Mouse (Mus musculus) stomach, embryonic 15.5 days (tissue): Measurements from ENCODE around the gene Pxn. TPM values are rescaled to one million over a fixed set of nuclear protein-coding genes. Genes with fewer than 3 reads are reported as not detected.
A peak's percentile ranks its signal among the peaks of the same experiment; 100 is the strongest.
"Not testable (repeated sequence)": the region's sequence is repeated elsewhere in the genome, so short reads cannot be mapped to it uniquely, and the experiment has no call there.

Source experiments
- ATAC-seq: fragments of 200-750 bp; cut with Nextera tagmentation; 2 replicates; pipeline ENCODE4 v1.8.0; 2017; ENCODE audit warnings: low read depth, moderate number of reproducible peaks, moderate TSS enrichment; ENCODE audit not compliant: insufficient read depth, low FRiP score
- H3K27ac ChIP-seq: fragments of 300-500 bp; sonication (generic); 2 replicates; pipeline ENCODE4 v1.5.1; 2015; ENCODE audit warnings: mild to moderate bottlenecking, inconsistent platforms
- H3K27me3 ChIP-seq: fragments of 300-500 bp; sonication (generic); replicated peaks from 2 replicates; pipeline ENCODE4 v1.6.1; 2015; ENCODE audit warnings: inconsistent platforms
- H3K36me3 ChIP-seq: fragments of 300-500 bp; sonication (generic); 2 replicates; pipeline ENCODE4 v1.6.1; 2015; ENCODE audit warnings: inconsistent platforms
- H3K4me1 ChIP-seq: fragments of 300-500 bp; sonication (generic); 2 replicates; pipeline ENCODE4 v1.6.1; 2015; ENCODE audit warnings: inconsistent platforms
- H3K4me2 ChIP-seq: fragments of 300-500 bp; sonication (generic); 2 replicates; pipeline ENCODE4 v1.6.1; 2015; ENCODE audit warnings: mild to moderate bottlenecking, inconsistent platforms
- H3K4me3 ChIP-seq: fragments of 300-500 bp; sonication (generic); replicated peaks from 2 replicates; pipeline ENCODE4 v1.5.1; 2015; ENCODE audit warnings: inconsistent platforms
- H3K9ac ChIP-seq: fragments of 300-500 bp; sonication (generic); 2 replicates; pipeline ENCODE4 v1.6.1; 2015; ENCODE audit warnings: inconsistent platforms
- H3K9me3 ChIP-seq: fragments of 300-500 bp; sonication (generic); 2 replicates; pipeline ENCODE4 v1.6.1; 2016; ENCODE audit warnings: inconsistent platforms
- WGBS: fragments of 180-500 bp; shearing (Covaris S2); methylation state at CpG from one replicate; pipeline ENCODE4 v1.1.7; 2015; 5-methylcytosine and 5-hydroxymethylcytosine counted together
- polyA plus RNA-seq: library from polyadenylated mRNA; unstranded; fragments of >200 nt; fragmentation: Nextera tagmentation; extraction: Ambion mirVana; gene quantifications from 2 replicates; pipeline ENCODE4 v1.2.1, GENCODE M21; 2015

The Pxn gene
- polyA plus RNA-seq, 1 experiment from 2014 or later = 37.0 TPM

GRCm38 (mm10) chr5:115514346-115514745 lies 7.9 kb downstream of the Pxn start:
- no peaks in the 10 kb centered on the region for H3K36me3 ChIP-seq
- no peak overlapping the region for H3K4me3 ChIP-seq
- ATAC-seq = 0 out of 2 replicates have a peak, but pooled peaks have one; percentile 3
- H3K9me3 ChIP-seq = no peaks in the 10 kb centered on the region
- peaks cover 29% of the 10 kb centered on the region for H3K4me1 ChIP-seq
- H3K27me3 ChIP-seq = no peaks in the 10 kb centered on the region
- 79% methylated on average over 6 of the region's 6 CpGs for WGBS
- no peak overlapping the region for H3K9ac ChIP-seq
- H3K4me2 ChIP-seq = peak overlapping the region; percentile 36; the same call in 1 of the 2 replicates
- peak overlapping the region; percentile 89 for H3K27ac ChIP-seq

- peak overlapping the region; percentile 36 for H3K4me2 ChIP-seq
- peaks cover 24% of the 10 kb centered on the region for H3K4me1 ChIP-seq
- no peak overlapping the region; the same call in 1 of the 2 replicates for H3K4me3 ChIP-seq
- H3K9me3 ChIP-seq = no peaks in the 10 kb centered on the region
- no peak overlapping the region; the same call in 1 of the 2 replicates for H3K9ac ChIP-seq
- WGBS = 25% methylated on average over 20 of the region's 20 CpGs
- no peaks in the 10 kb centered on the region for H3K27me3 ChIP-seq
- no peaks in the 10 kb centered on the region for H3K36me3 ChIP-seq
- peak; percentile 31; the same call in 1 of the 2 replicates for ATAC-seq
- H3K27ac ChIP-seq = peak overlapping the region; percentile 89
Measured at GRCm38 (mm10) chr5:115514896-115515587, 8.6 kb downstream of the Pxn start.

GRCm38 (mm10) chr5:115516081-115516907 lies 9.8 kb downstream of the Pxn start:
- Histone ChIP-seq H3K9me3 (no peaks in the 10 kb centered on the region), H3K36me3 (no peaks in the 10 kb centered on the region), H3K4me3 (no peak overlapping the region), H3K4me2 (peak overlapping the region; percentile 36), H3K9ac (no peak overlapping the region), H3K27me3 (no peaks in the 10 kb centered on the region), H3K27ac (peak overlapping the region; percentile 69), H3K4me1 (peaks cover 33% of the 10 kb centered on the region)
- ATAC-seq = no peak
- WGBS = 75% methylated on average over 32 of the region's 32 CpGs

- no peaks in the 10 kb centered on the region for H3K27me3 ChIP-seq
- H3K4me3 ChIP-seq = no peak overlapping the region
- no peak overlapping the region for H3K4me2 ChIP-seq
- H3K36me3 ChIP-seq = no peaks in the 10 kb centered on the region
- H3K9me3 ChIP-seq = no peaks in the 10 kb centered on the region
- no peak overlapping the region for H3K27ac ChIP-seq
- no peak for ATAC-seq
- H3K9ac ChIP-seq = no peak overlapping the region
- peaks cover 39% of the 10 kb centered on the region for H3K4me1 ChIP-seq
- 88% methylated on average over 7 of the region's 7 CpGs for WGBS
Measured at GRCm38 (mm10) chr5:115516908-115517307, 10.4 kb downstream of the Pxn start.

- Histone ChIP-seq H3K27me3 (no peaks in the 10 kb centered on the region), H3K4me3 (no peak overlapping the region), H3K36me3 (no peaks in the 10 kb centered on the region), H3K9me3 (no peaks in the 10 kb centered on the region), H3K9ac (no peak overlapping the region), H3K4me2 (no peak overlapping the region), H3K27ac (no peak overlapping the region), H3K4me1 (peaks cover 45% of the 10 kb centered on the region)
- ATAC-seq = no peak
- 85% methylated on average over 9 of the region's 9 CpGs for WGBS
Measured at GRCm38 (mm10) chr5:115517501-115517900, 11.0 kb downstream of the Pxn start.

GRCm38 (mm10) chr5:115518214-115518613 lies 11.7 kb downstream of the Pxn start:
- H3K9ac ChIP-seq, H3K27me3 ChIP-seq, ATAC-seq, H3K4me3 ChIP-seq, H3K9me3 ChIP-seq, H3K36me3 ChIP-seq, H3K4me2 ChIP-seq, H3K27ac ChIP-seq: not testable (repeated sequence)
- H3K4me1 ChIP-seq = peaks cover 51% of the 10 kb centered on the region
- 96% methylated on average over 7 of the region's 8 CpGs for WGBS

- ATAC-seq = no peak
- WGBS = 52% methylated on average over 21 of the region's 21 CpGs
- H3K9ac ChIP-seq = no peak overlapping the region
Measured at GRCm38 (mm10) chr5:115520325-115520869, 13.9 kb downstream of the Pxn start.

GRCm38 (mm10) chr5:115521553-115522461 lies 15.3 kb downstream of the Pxn start:
- Histone ChIP-seq H3K4me3 (no peak overlapping the region), H3K4me2 (peak overlapping the region; percentile 36; the same call in 1 of the 2 replicates), H3K9ac (no peak overlapping the region), H3K4me1 (peaks cover 57% of the 10 kb centered on the region), H3K27me3 (no peaks in the 10 kb centered on the region), H3K27ac (peak overlapping the region; percentile 79), H3K9me3 (no peaks in the 10 kb centered on the region), H3K36me3 (no peaks in the 10 kb centered on the region)
- 47% methylated on average over 21 of the region's 21 CpGs for WGBS
- ATAC-seq = peak; percentile 19; the same call in 1 of the 2 replicates

More at GRCm38 (mm10) chr5:115520325-115520869, 13.9 kb downstream of the Pxn start:
- Histone ChIP-seq H3K27me3 (no peaks in the 10 kb centered on the region), H3K4me2 (peak overlapping the region; percentile 2; the same call in 1 of the 2 replicates), H3K9me3 (no peaks in the 10 kb centered on the region), H3K4me1 (peaks cover 54% of the 10 kb centered on the region), H3K4me3 (no peak overlapping the region), H3K36me3 (no peaks in the 10 kb centered on the region), H3K27ac (peak overlapping the region; percentile 79)

GRCm38 (mm10) chr5:115522531-115522930 lies 16.1 kb downstream of the Pxn start:
- no peaks in the 10 kb centered on the region for H3K27me3 ChIP-seq
- H3K9ac ChIP-seq = no peak overlapping the region
- H3K4me3 ChIP-seq = no peak overlapping the region
- no peak for ATAC-seq
- peak overlapping the region; percentile 79 for H3K27ac ChIP-seq
- no peaks in the 10 kb centered on the region for H3K36me3 ChIP-seq
- 89% methylated on average over 4 of the region's 4 CpGs for WGBS
- H3K4me1 ChIP-seq = peaks cover 57% of the 10 kb centered on the region
- 0 out of 2 replicates have a peak overlapping the region, but pooled peaks have one; percentile 1 for H3K4me2 ChIP-seq
- H3K9me3 ChIP-seq = no peaks in the 10 kb centered on the region

- ATAC-seq = 0 out of 2 replicates have a peak, but pooled peaks have one; percentile 17
- WGBS = 72% methylated on average over 15 of the region's 15 CpGs
- no peaks in the 10 kb centered on the region for H3K27me3 ChIP-seq
- H3K9me3 ChIP-seq = no peaks in the 10 kb centered on the region
- H3K4me1 ChIP-seq = peaks cover 57% of the 10 kb centered on the region
- no peaks in the 10 kb centered on the region for H3K36me3 ChIP-seq
- H3K27ac ChIP-seq = no peak overlapping the region
- H3K9ac ChIP-seq = no peak overlapping the region
- H3K4me2 ChIP-seq = 0 out of 2 replicates have a peak overlapping the region, but pooled peaks have one; percentile 1
- H3K4me3 ChIP-seq = no peak overlapping the region
Measured at GRCm38 (mm10) chr5:115522981-115523499, 16.6 kb downstream of the Pxn start.

- peak overlapping the region; percentile 59; the same call in 1 of the 2 replicates for H3K27ac ChIP-seq
- 13% methylated on average over 15 of the region's 15 CpGs for WGBS
- ATAC-seq = no peak
- H3K36me3 ChIP-seq = no peaks in the 10 kb centered on the region
- no peaks in the 10 kb centered on the region for H3K27me3 ChIP-seq
- no peaks in the 10 kb centered on the region for H3K9me3 ChIP-seq
- peak overlapping the region; percentile 35 for H3K4me2 ChIP-seq
- H3K4me1 ChIP-seq = peaks cover 62% of the 10 kb centered on the region
- no peak overlapping the region for H3K4me3 ChIP-seq
- no peak overlapping the region for H3K9ac ChIP-seq
Measured at GRCm38 (mm10) chr5:115523971-115524370, 17.5 kb downstream of the Pxn start.
